Mouse (Mus musculus): ENCODE data around the gene Eif2b5. TPM values are rescaled to one million over a fixed set of nuclear protein-coding genes. Genes with fewer than 3 reads are reported as not detected.

Gene Eif2b5
- total RNA-seq, 2 experiments from 2014 or later = 62.4 to 62.6 TPM

- DNase-seq = peak; percentile 70 to 71
Observed at GRCm38 (mm10) chr16:20537071-20537471, 38.5 kb downstream of the Eif2b5 start.

GRCm38 (mm10) chr16:20537601-20538320 is 39.1 kb downstream of the Eif2b5 start:
- DNase-seq = peak in 1 of 2 experiments; percentile 16

- no peak for DNase-seq
Observed at GRCm38 (mm10) chr16:20539649-20540048, 41.0 kb downstream of the Eif2b5 start.

- peak; percentile 47 to 48 for DNase-seq
Observed at GRCm38 (mm10) chr16:20540438-20540837, 41.8 kb downstream of the Eif2b5 start.

- no peak for DNase-seq
Observed at GRCm38 (mm10) chr16:20545696-20546095, 47.1 kb downstream of the Eif2b5 start.

GRCm38 (mm10) chr16:20547423-20547822 is 48.8 kb downstream of the Eif2b5 start:
- no peak for DNase-seq

- DNase-seq = peak; percentile 98 to 99
Observed at GRCm38 (mm10) chr16:20548096-20548948, 49.7 kb downstream of the Eif2b5 start, which contains the start of gene Abcf3. Gene Abcf3, plus strand, starts transcription at chr16:20548577.

GRCm38 (mm10) chr16:20549161-20549560 is 50.5 kb downstream of the Eif2b5 start:
- no peak for DNase-seq

- DNase-seq = no peak
Observed at GRCm38 (mm10) chr16:20551691-20552090, 53.1 kb downstream of the Eif2b5 start.

- no peak for DNase-seq
Observed at GRCm38 (mm10) chr16:20552594-20552993, 54.0 kb downstream of the Eif2b5 start.

GRCm38 (mm10) chr16:20555000-20555399 is 56.4 kb downstream of the Eif2b5 start:
- no peak for DNase-seq

GRCm38 (mm10) chr16:20557381-20557780 is 58.8 kb downstream of the Eif2b5 start:
- no peak for DNase-seq

Other genes starting within 250 kb of the Eif2b5 start
- gene Parl, start 196.4 kb upstream of the Eif2b5 start, total RNA-seq (2021) = 100 to 1,000 TPM; 111 to 120 TPM
- under 1 TPM; 0.23 to 0.33 TPM for gene Cyp2ab1, start 173.4 kb upstream of the Eif2b5 start, total RNA-seq (2021)
- gene Abcc5, start 72.4 kb upstream of the Eif2b5 start, total RNA-seq (2021) = 10 to 100 TPM; 59.4 to 78.0 TPM
- 10 to 100 TPM; 40.7 to 45.2 TPM for gene Dvl3, start 18.2 kb downstream of the Eif2b5 start, total RNA-seq (2021)
- gene Ap2m1, start 36.7 kb downstream of the Eif2b5 start, total RNA-seq (2021) = 100 to 1,000 TPM; 279 to 383 TPM
- gene Abcf3, start 49.8 kb downstream of the Eif2b5 start, total RNA-seq (2021) = 10 to 100 TPM; 86.0 to 95.3 TPM
- 1 to 10 TPM; 1.4 to 1.6 TPM for gene Vwa5b2, start 90.7 kb downstream of the Eif2b5 start, total RNA-seq (2021)
- 1 to 10 TPM; 9.5 to 10.0 TPM for gene Eef1akmt4, start 112.8 kb downstream of the Eif2b5 start, total RNA-seq (2021)
- under 1 TPM in 1 of 2 experiments, not detected in 1; 0.26 TPM for gene Gm49333, start 112.8 kb downstream of the Eif2b5 start, total RNA-seq (2021)
- gene Alg3, start 112.9 kb downstream of the Eif2b5 start, total RNA-seq (2021) = 10 to 100 TPM; 26.9 to 29.8 TPM
- gene Camk2n2, start 122.5 kb downstream of the Eif2b5 start, total RNA-seq (2021) = 100 to 1,000 TPM in 1 of 2 experiments, 10 to 100 TPM in 1; 25.3 to 128 TPM
- gene Ece2, start 131.0 kb downstream of the Eif2b5 start, total RNA-seq (2021) = 10 to 100 TPM in 1 of 2 experiments, 1 to 10 TPM in 1; 8.9 to 17.5 TPM
- 100 to 1,000 TPM; 288 to 322 TPM for gene Psmd2, start 152.8 kb downstream of the Eif2b5 start, total RNA-seq (2021)
- gene Eif4g1, start 169.5 kb downstream of the Eif2b5 start, total RNA-seq (2021) = 100 to 1,000 TPM; 352 to 397 TPM
- 10 to 100 TPM; 13.5 to 15.0 TPM for gene Fam131a, start 194.4 kb downstream of the Eif2b5 start, total RNA-seq (2021)
- gene Polr2h, start 218.8 kb downstream of the Eif2b5 start, total RNA-seq (2021) = 10 to 100 TPM; 37.0 to 56.4 TPM
- 10 to 100 TPM; 19.3 to 66.2 TPM for gene Clcn2, start 218.9 kb downstream of the Eif2b5 start, total RNA-seq (2021)
- 10 to 100 TPM; 10.4 to 10.6 TPM for gene Chrd, start 234.3 kb downstream of the Eif2b5 start, total RNA-seq (2021)
- 1 to 10 TPM; 1.3 to 1.5 TPM for gene Thpo, start 235.7 kb downstream of the Eif2b5 start, total RNA-seq (2021)